Mouse (Mus musculus) MEL (cell line): ENCODE results near the gene E4f1. TPM values are rescaled to one million over a fixed set of nuclear protein-coding genes. Genes with fewer than 3 reads are reported as not detected.
A peak's percentile ranks its signal among the peaks of the same experiment; 100 is the strongest.
"Not testable (repeated sequence)": the region's sequence is repeated elsewhere in the genome, so short reads cannot be mapped to it uniquely, and the experiment has no call there.

ENCODE experiments used
- DNase-seq: peaks from one replicate; pipeline ENCODE4 v3.0.0; 2011; ENCODE audit warnings: low read depth, low spot score
- H3K27ac ChIP-seq: 2 replicates; pipeline ENCODE4 v1.5.1; 2012; ENCODE audit warnings: low read depth, mild to moderate bottlenecking, control low read depth, low read length, moderate library complexity; ENCODE audit not compliant: control insufficient read depth
- H3K27me3 ChIP-seq, 2 experiments: fragments of 150-350 bp in 1 of 2; sonication (generic) in 1 of 2; 2 replicates each; pipeline ENCODE4 v1.6.1; 2012; ENCODE audit warnings: low read length in 2 of 2, mild to moderate bottlenecking in 2 of 2, improper control_type of control experiment in 1 of 2, moderate library complexity in 1 of 2; ENCODE audit not compliant: insufficient read depth in 2 of 2, control insufficient read depth in 1 of 2
- H3K36me3 ChIP-seq, 2 experiments: 2 replicates each; pipeline ENCODE4 v1.6.1; 2012 to 2014; ENCODE audit warnings: low read length in 2 of 2, improper control_type of control experiment in 1 of 2, inconsistent platforms in 1 of 2, mild to moderate bottlenecking in 1 of 2; ENCODE audit not compliant: insufficient read depth in 2 of 2, control insufficient read depth in 1 of 2
- H3K4me1 ChIP-seq, 2 experiments: fragments of 150-350 bp in 1 of 2; sonication (generic) in 1 of 2; 2 replicates each; pipeline ENCODE4 v1.6.1; 2012; ENCODE audit warnings: low read length in 2 of 2, improper control_type of control experiment in 1 of 2, mild to moderate bottlenecking in 1 of 2; ENCODE audit not compliant: insufficient read depth in 2 of 2, control insufficient read depth in 1 of 2
- H3K4me3 ChIP-seq, 2 experiments: fragments of 150-350 bp in 1 of 2; sonication (generic) in 1 of 2; 2 replicates each; pipeline ENCODE4 v1.5.1; 2012; ENCODE audit warnings: low read depth in 2 of 2, low read length in 2 of 2, mild to moderate bottlenecking in 2 of 2, moderate library complexity in 2 of 2, control low read depth in 1 of 2, improper control_type of control experiment in 1 of 2; ENCODE audit not compliant: control insufficient read depth in 1 of 2, insufficient read depth in 1 of 2
- H3K79me2 ChIP-seq: 2 replicates; pipeline ENCODE4 v1.6.1; 2012; ENCODE audit warnings: mild to moderate bottlenecking, low read length, moderate library complexity; ENCODE audit not compliant: control insufficient read depth, poor library complexity, insufficient read depth
- H3K9ac ChIP-seq: 2 replicates; pipeline ENCODE4 v1.6.1; 2012; ENCODE audit warnings: low read depth, mild to moderate bottlenecking, control low read depth, low read length, moderate library complexity; ENCODE audit not compliant: control insufficient read depth, poor library complexity, severe bottlenecking
- H3K9me3 ChIP-seq: fragments of 150-350 bp; sonication (generic); replicated peaks from 2 replicates; pipeline ENCODE4 v1.6.1; 2012; ENCODE audit warnings: mild to moderate bottlenecking, low read length, improper control_type of control experiment, moderate library complexity; ENCODE audit not compliant: insufficient read depth
- BHLHE40 ChIP-seq: IDR thresholded peaks from 2 replicates; pipeline ENCODE4 v1.6.1; 2012; ENCODE audit warnings: low read depth, mild to moderate bottlenecking, inconsistent platforms, low read length, improper control_type of control experiment, borderline replicate concordance
- CHD1 ChIP-seq: IDR thresholded peaks from 2 replicates; pipeline ENCODE4 v1.6.1; 2012; ENCODE audit warnings: low read depth, mild to moderate bottlenecking, inconsistent platforms, low read length, improper control_type of control experiment
- CHD2 ChIP-seq: IDR thresholded peaks from 2 replicates; pipeline ENCODE4 v1.6.1; 2011; ENCODE audit warnings: low read length, improper control_type of control experiment
- GATA1 ChIP-seq: IDR thresholded peaks from 2 replicates; pipeline ENCODE4 v1.6.1; 2011; ENCODE audit warnings: low read depth, low read length, improper control_type of control experiment
- HCFC1 ChIP-seq: IDR thresholded peaks from 2 replicates; pipeline ENCODE4 v1.6.1; 2012; ENCODE audit warnings: low read depth, mild to moderate bottlenecking, inconsistent platforms, low read length, improper control_type of control experiment, moderate library complexity
- JUND ChIP-seq: IDR thresholded peaks from 2 replicates; pipeline ENCODE4 v1.6.1; 2011; ENCODE audit warnings: low read depth, mild to moderate bottlenecking, improper control_type of control experiment, low read length
- KAT2A ChIP-seq: conservative IDR thresholded peaks from 2 replicates; pipeline ENCODE4 v1.6.1; 2012; ENCODE audit warnings: low read depth, low read length, improper control_type of control experiment, inconsistent platforms
- MAZ ChIP-seq: IDR thresholded peaks from 2 replicates; pipeline ENCODE4 v1.6.1; 2012; ENCODE audit warnings: low read depth, mild to moderate bottlenecking, inconsistent platforms, low read length, improper control_type of control experiment
- MXI1 ChIP-seq: IDR thresholded peaks from 2 replicates; pipeline ENCODE4 v1.6.1; 2011; ENCODE audit warnings: mild to moderate bottlenecking, low read depth, low read length, improper control_type of control experiment
- MYB ChIP-seq: IDR thresholded peaks from 2 replicates; pipeline ENCODE4 v1.6.1; 2011; ENCODE audit warnings: mild to moderate bottlenecking, low read depth, low read length, improper control_type of control experiment
- POLR2A ChIP-seq, 2 experiments: IDR thresholded peaks; 2 replicates each; pipeline ENCODE4 v1.6.1; 2011 to 2012; ENCODE audit warnings: low read length in 2 of 2, mild to moderate bottlenecking in 2 of 2, control low read depth in 1 of 2, improper control_type of control experiment in 1 of 2, low read depth in 1 of 2, moderate library complexity in 1 of 2; ENCODE audit not compliant: control insufficient read depth in 1 of 2, insufficient read depth in 1 of 2, poor library complexity in 1 of 2
- POLR2AphosphoS2 ChIP-seq: IDR thresholded peaks from 2 replicates; pipeline ENCODE4 v1.6.1; 2011; ENCODE audit warnings: low read length, improper control_type of control experiment
- POLR2AphosphoS5 ChIP-seq: IDR thresholded peaks from 2 replicates; pipeline ENCODE4 v1.6.1; 2012; ENCODE audit warnings: low read depth, borderline replicate concordance, mild to moderate bottlenecking, inconsistent platforms, low read length, moderate library complexity, mixed read lengths
- RCOR1 ChIP-seq: IDR thresholded peaks from 2 replicates; pipeline ENCODE4 v1.6.1; 2012; ENCODE audit warnings: low read depth, mild to moderate bottlenecking, inconsistent platforms, low read length, improper control_type of control experiment
- SMC3 ChIP-seq: IDR thresholded peaks from 2 replicates; pipeline ENCODE4 v1.6.1; 2011; ENCODE audit warnings: low read depth, low read length, improper control_type of control experiment
- TAL1 ChIP-seq: IDR thresholded peaks from 2 replicates; pipeline ENCODE4 v1.6.1; 2012; ENCODE audit warnings: mild to moderate bottlenecking, inconsistent platforms, low read length, moderate library complexity, mixed read lengths
- TCF12 ChIP-seq: IDR thresholded peaks from 2 replicates; pipeline ENCODE4 v1.6.1; 2014; ENCODE audit warnings: low read depth, mild to moderate bottlenecking, inconsistent platforms, low read length, improper control_type of control experiment, moderate library complexity
- ZC3H11A ChIP-seq: IDR thresholded peaks from 2 replicates; pipeline ENCODE4 v1.6.1; 2012; ENCODE audit warnings: low read depth, mild to moderate bottlenecking, inconsistent platforms, low read length, improper control_type of control experiment
- ZKSCAN1 ChIP-seq: IDR thresholded peaks from 2 replicates; pipeline ENCODE4 v1.6.1; 2012; ENCODE audit warnings: low read depth, mild to moderate bottlenecking, inconsistent platforms, low read length, improper control_type of control experiment, moderate library complexity
- polyA plus RNA-seq, 2 experiments: library from polyadenylated mRNA; stranded (reverse) in 1 of 2; unstranded in 1 of 2; fragments of >175 nt in 1 of 2; fragments of >200 nt in 1 of 2; gene quantifications; 2 replicates each; pipeline versions ENCODE4 v1.2.1 to v1.2.4; 2012; ENCODE audit warnings: low replicate concordance in 2 of 2, low read depth in 1 of 2; ENCODE audit not compliant: insufficient read length in 2 of 2, insufficient read depth in 1 of 2, missing spikeins in 1 of 2
- total RNA-seq: library from RNA; depleted of rRNA; stranded (reverse); fragments of 300-350 nt; gene quantifications from 2 replicates; pipeline ENCODE4 v1.2.3, GENCODE M21; 2012

The E4f1 gene
- total and polyA plus RNA-seq, 3 experiments: 24.3 to 37.1 TPM; not detected in 1

- TF ChIP-seq TCF12 (peak; percentile 57; the same call in 1 of the 2 replicates), SMC3 (no peak), CHD2 (no peak), JUND (no peak), ZC3H11A (no peak), TAL1 (no peak), MAZ (peak; percentile 64; the same call in 1 of the 2 replicates)
These were observed 43.5 kb downstream of the E4f1 start, which contains the start of gene Eci1 (continued) for GRCm38 (mm10) chr17:24426471-24427169.

GRCm38 (mm10) chr17:24425905-24426304 lies 44.2 kb downstream of the E4f1 start:
- Histone ChIP-seq H3K9ac (no peak overlapping the region), H3K27ac (no peak overlapping the region), H3K4me1 (peaks cover 0 to 2% of the 10 kb centered on the region in 2 experiments; a peak in 2 of 4 replicates), H3K9me3 (no peaks in the 10 kb centered on the region), H3K36me3 (peaks cover 3 to 22% of the 10 kb centered on the region in 2 experiments; a peak in 3 of 4 replicates), H3K27me3 (no peaks in the 10 kb centered on the region), H3K79me2 (peaks cover 13% of the 10 kb centered on the region), H3K4me3 (no peak overlapping the region)
- no peak for TF ChIP-seq ZKSCAN1
- no peak for TF ChIP-seq GATA1
- TF ChIP-seq TAL1: no peak
- no peak for TF ChIP-seq BHLHE40
- no peak for DNase-seq

- H3K4me1 ChIP-seq, H3K9ac ChIP-seq, H3K9me3 ChIP-seq, H3K4me3 ChIP-seq, H3K27me3 ChIP-seq, H3K27ac ChIP-seq, DNase-seq: not testable (repeated sequence)
- Histone ChIP-seq H3K79me2 (peaks cover 13% of the 10 kb centered on the region), H3K36me3 (peaks cover 3 to 24% of the 10 kb centered on the region in 2 experiments; a peak in 3 of 4 replicates)
These were observed 44.8 kb downstream of the E4f1 start for GRCm38 (mm10) chr17:24425326-24425725.

GRCm38 (mm10) chr17:24424489-24424888 lies 45.6 kb downstream of the E4f1 start:
- TF ChIP-seq SMC3: no peak
- no peak for TF ChIP-seq BHLHE40
- no peak for TF ChIP-seq GATA1
- TF ChIP-seq RCOR1: no peak
- TF ChIP-seq POLR2A (IDR thresholded peaks at IDR 0.05; ENCODE audit: control insufficient read depth in 1 of 2, insufficient read depth in 1 of 2, low read depth in 1 of 2, low read length in 2 of 2, poor library complexity in 1 of 2): no peak
- TF ChIP-seq CHD1: no peak
- TF ChIP-seq MXI1: no peak
- TF ChIP-seq ZC3H11A: no peak
- no peak for TF ChIP-seq HCFC1
- no peak for TF ChIP-seq JUND
- no peak for TF ChIP-seq POLR2AphosphoS2
- TF ChIP-seq MYB: no peak
- no peak for TF ChIP-seq POLR2AphosphoS5
- TF ChIP-seq KAT2A: no peak
- TF ChIP-seq, all 39 proteins: peak for 0
- H3K36me3 ChIP-seq: peaks cover 3 to 29% of the 10 kb centered on the region in 2 experiments; a peak in 3 of 4 replicates
- peaks cover 15% of the 10 kb centered on the region for H3K79me2 ChIP-seq
- no peaks in the 10 kb centered on the region for H3K9me3 ChIP-seq
- no peak for DNase-seq
- no peak overlapping the region for H3K9ac ChIP-seq
- H3K4me3 ChIP-seq: no peak overlapping the region
- no peak overlapping the region for H3K27ac ChIP-seq
- H3K27me3 ChIP-seq: no peaks in the 10 kb centered on the region
- H3K4me1 ChIP-seq: peaks cover 0 to 2% of the 10 kb centered on the region in 2 experiments; a peak in 2 of 4 replicates
